Mouse (Mus musculus) ES-E14 (cell line): Measurements from ENCODE around the gene Olfr1354.
"Not testable (repeated sequence)": the region's sequence is repeated elsewhere in the genome, so short reads cannot be mapped to it uniquely, and the experiment has no call there.

Source experiments
- CHD2 ChIP-seq: IDR thresholded peaks from 2 replicates; pipeline ENCODE4 v1.6.1; 2014; ENCODE audit warnings: mild to moderate bottlenecking, low read depth, low read length, inconsistent platforms
- MAFK ChIP-seq: IDR thresholded peaks from 2 replicates; pipeline ENCODE4 v1.6.1; 2014; ENCODE audit warnings: mild to moderate bottlenecking, low read depth, low read length, inconsistent platforms; ENCODE audit not compliant: insufficient read depth
- ZNF384 ChIP-seq: IDR thresholded peaks from 2 replicates; pipeline ENCODE4 v1.6.1; 2012; ENCODE audit warnings: low read depth, low read length, inconsistent platforms

GRCm38 (mm10) chr10:78950336-78950735 lies 37.4 kb downstream of the Olfr1354 start, which contains the start of gene Olfr8:
- not testable (repeated sequence) for TF ChIP-seq ZNF384, MAFK, CHD2
